Mouse (Mus musculus): Measurements from ENCODE around the gene Cap2.

Gene Cap2

DNA sequence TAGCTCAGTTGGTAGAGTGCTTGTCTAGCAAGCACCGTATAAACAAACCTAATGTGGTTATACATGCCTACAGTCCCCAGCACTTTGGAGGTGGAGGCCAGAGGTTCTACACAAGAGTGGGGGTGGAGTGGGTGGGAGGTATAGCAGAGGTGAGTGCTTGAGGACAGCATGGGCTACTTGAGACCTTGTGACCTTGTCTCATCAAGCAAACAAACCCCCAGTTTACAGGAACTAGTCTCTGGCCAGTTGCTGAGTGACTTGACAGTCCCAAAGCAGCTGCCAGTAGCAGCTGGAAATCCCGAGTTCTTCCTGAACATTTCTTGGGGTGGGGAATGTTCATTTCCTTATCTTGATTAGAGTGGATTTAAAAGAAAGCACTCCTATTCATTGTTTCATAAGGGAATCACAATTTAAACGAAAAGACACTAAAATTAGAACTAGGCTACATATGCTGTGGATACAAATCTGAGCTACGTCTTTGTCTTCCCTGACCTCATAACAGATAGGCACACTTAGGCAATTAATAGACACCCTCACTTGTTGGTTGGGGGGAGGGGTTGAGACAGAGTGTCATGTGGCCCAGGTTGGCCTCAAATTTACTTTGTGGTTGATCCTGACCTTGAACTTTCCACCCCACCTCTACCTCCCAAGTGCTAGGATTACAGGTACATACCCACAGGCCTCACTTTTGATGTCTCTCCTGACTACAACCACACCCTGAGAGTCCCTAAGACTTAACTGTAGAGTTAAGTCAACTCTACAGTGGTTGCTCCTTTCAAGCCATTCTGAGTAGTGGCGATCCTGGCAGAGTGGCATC, 33.5 kb downstream of the Cap2 start:
- no peak for TF ChIP-seq GATA4 (IDR thresholded peaks at IDR 0.05; ENCODE audit: insufficient replicate concordance, low read length)

DNA sequence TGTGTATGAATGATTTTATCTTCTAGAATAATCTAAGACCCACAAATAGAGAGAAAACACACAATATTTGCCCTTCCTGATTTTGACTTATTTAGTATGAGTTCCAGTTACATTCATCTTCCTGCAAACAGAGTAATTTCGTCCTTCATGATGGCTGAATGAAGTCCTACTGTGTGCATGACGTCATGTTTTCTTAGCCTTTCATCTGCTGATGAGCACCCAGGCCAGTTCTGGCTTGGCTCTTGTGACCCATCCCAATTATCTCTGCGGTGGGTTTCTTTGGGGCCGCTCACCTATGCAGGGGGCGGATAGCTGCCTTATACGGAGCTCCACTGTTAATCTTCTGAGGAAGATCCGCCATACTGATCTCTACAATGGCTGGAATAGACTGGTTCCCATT, 37.6 kb downstream of the Cap2 start:
- no peak for TF ChIP-seq GATA4 (IDR thresholded peaks at IDR 0.05; ENCODE audit: insufficient replicate concordance, low read length)

DNA sequence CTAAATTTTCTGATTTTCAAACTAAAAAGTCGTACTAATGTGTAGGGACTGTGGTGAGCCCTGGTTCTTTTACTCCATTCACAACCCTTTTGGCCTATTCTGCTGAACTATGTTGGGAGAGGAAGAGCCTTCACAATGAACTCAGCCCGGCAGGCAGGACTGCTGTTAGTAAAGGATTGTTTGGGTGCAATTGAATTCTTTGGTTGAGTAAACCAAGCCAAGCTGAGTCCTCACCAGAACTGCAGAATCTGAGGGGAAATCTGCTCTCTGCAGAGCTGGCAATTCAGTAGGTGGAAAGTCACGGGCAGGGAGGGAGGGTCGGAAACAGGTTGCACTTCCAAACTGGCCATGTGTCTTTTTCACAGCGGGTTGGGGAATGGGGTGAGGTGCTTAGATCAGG, 39.3 kb downstream of the Cap2 start:
- TF ChIP-seq GATA4 (IDR thresholded peaks at IDR 0.05; ENCODE audit: insufficient replicate concordance, low read length) = no peak

DNA sequence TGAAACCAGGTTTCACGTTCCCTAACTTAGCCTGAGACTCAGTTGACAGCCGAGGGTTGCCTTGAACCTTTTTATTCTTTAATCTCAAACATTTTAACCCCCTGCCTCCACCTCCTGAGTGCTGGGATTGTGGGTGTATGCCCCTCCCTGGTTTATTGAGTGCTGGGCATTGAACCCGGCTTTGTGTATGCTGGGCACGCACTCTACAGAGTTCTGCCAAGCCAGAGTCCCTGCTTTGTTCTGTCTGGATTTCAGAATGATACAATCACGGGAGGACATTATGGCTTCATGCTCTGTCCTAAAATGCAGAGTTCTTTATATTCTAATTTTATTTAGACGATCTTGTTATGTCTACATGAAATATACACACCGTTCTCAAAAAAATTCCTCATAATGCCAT, 41.1 kb downstream of the Cap2 start:
- no peak for TF ChIP-seq GATA4 (IDR thresholded peaks at IDR 0.05; ENCODE audit: insufficient replicate concordance, low read length)

DNA sequence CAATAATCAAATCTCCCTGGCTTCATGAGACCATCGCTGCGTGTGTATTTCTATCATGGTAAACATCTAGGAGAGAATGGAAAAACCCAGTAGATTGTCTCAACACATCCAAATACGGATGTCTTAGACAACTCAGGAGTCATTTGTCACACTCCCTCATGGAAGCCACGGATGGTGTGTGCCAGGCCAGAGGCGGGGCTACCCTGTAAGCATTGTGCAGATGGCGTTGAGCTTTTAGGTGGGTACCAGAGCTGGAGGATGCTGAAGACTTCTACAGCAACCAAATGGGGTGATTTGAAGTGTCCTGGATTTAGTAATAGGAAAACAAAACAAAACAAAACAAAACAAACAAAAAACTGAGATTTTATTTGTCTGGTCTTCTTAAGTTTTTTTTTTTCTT, 43.0 kb downstream of the Cap2 start:
- TF ChIP-seq GATA4 (IDR thresholded peaks at IDR 0.05; ENCODE audit: insufficient replicate concordance, low read length) = no peak

DNA sequence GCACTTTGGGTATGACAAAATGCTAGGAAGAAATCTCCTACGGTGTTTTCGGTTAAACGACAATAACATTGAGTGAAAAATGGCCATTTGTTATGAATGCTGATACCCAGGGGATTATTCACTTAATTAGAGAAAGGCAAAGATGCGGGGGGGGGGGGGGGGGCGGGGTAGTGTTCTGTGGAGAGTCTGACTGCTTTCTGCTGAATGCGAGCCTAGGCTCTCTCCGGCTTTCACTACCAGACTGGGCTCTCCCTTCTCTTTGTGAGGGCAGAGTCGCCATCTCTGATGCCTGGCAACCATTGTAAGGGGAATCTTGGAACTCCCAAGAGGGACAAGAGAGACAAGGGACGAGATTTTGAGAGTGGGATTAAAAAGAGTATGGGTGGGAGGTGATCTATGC, 43.4 kb downstream of the Cap2 start:
- TF ChIP-seq GATA4 (IDR thresholded peaks at IDR 0.05; ENCODE audit: insufficient replicate concordance, low read length) = no peak

DNA sequence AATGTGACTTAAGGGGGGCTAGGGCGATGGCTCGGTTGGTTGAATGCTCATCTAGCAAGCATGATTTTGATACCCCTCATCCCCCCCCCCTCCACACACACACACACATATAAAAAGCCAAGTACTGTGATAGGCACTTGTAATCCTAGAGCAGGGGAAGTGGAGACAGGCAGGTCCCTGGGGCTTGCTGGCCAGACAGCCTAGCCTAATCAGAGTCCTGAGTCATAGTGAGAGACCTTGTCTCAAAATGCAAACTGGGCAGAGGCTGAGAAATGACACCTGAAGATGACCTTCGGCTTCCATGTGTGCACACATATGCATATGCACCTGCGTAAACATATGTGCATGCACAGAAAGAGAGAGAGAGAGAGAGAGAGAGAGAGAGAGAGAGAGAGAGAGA, 45.2 kb downstream of the Cap2 start:
- no peak for TF ChIP-seq GATA4 (IDR thresholded peaks at IDR 0.05; ENCODE audit: insufficient replicate concordance, low read length)

DNA sequence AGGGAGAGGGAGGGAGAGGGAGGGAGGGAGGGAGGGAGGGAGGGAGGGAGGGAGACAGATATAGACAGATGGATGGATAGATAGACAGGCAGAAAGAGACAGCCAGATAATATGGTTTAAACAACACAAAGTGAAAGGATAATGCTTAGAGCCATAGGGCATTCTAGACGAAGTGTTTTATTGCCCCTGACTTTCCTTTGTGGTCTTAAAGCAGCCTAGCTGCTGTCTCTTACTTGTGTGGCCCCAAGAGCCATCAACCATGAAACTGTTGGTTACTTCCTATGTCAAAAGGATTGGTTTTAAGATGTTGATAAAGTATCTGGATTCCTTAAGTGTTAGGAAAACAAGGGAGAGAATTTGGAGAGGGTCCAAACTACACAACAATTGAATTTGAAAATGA, 45.6 kb downstream of the Cap2 start:
- TF ChIP-seq GATA4 (IDR thresholded peaks at IDR 0.05; ENCODE audit: insufficient replicate concordance, low read length) = no peak

DNA sequence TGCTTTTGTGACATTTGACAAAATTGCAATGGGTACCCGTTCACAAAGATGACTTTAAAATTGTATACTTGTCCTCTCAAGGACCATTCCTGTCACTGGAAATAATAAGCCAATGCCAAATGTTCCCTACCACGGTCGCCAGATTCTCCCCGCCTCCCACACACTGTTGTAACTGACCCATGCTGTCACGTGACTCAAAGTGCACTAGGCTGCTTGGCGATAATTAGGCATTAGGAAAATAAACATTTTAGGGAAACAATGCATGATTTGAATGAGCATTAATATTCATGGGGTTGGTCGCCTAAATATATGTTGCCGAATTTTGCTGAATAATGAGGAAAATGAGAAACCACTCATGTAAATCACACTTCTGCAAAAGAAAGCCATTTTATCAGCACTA, 46.5 kb downstream of the Cap2 start:
- no peak for TF ChIP-seq GATA4 (IDR thresholded peaks at IDR 0.05; ENCODE audit: insufficient replicate concordance, low read length)

DNA sequence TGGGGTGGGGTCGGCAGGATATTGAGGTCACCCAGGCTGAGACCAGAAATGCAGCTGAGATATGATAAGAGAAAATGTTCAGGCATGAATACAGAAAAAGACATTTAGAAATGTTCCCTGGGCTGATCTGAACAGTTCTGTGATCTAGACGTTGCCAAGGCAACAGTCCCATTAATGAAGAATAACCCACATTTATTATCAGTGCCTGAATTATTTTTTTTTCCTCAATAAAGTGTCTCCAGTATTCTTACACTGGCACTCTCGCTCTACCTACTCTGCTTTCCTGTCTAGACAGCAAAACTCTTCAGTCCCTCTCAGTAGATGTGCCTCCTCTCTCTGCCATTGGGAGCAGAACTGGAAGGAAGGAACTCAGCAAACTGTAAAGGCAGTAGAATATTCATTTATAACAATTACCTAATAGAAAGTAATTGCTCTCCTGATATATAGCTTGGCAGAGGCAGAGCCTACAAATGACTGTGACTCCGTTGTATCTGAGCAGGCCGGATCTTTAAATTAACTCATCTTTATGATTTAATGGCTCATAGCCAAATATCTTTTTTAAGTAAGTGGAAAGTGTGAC, 47.0 kb downstream of the Cap2 start:
- no peak for TF ChIP-seq GATA4 (IDR thresholded peaks at IDR 0.05; ENCODE audit: insufficient replicate concordance, low read length)

DNA sequence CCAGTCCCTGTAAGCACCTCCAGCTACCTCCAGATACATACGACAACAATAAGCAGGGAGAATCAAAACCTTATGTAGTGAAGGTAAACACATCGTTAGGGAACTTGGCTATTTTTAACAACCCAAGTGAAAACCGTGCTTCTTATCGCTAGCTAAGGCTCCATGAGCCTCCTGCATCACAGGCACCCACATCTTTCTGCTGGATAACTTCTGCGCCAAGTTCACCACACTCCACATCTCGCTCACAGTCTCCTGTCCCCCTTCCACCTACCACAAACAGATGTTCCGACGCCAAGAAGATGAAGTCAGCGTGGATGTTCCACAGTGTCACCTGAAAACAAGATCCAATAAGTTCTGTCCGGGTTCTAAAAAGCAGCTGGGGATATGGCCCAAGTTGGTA, 49.0 kb downstream of the Cap2 start:
- no peak for TF ChIP-seq GATA4 (IDR thresholded peaks at IDR 0.05; ENCODE audit: insufficient replicate concordance, low read length)

DNA sequence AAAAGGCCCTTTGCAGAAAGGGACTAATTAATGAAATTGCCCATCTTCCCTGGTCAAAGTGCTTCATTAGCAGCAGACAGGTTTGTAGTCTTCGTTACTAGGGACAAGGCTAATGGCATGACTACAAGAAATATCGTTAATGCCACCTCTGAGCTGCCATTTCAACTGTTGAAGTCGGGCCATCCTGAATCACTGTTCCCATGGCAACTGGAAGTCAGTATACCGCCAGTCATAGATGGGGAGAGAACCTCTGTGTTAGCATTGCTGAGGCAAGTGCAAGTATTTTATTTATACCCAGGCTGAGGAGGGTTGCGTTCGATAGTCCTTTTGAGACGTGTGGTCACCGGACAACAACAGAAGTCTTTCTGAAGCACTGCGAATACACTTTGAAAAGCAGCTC, 53.1 kb downstream of the Cap2 start:
- TF ChIP-seq GATA4 (IDR thresholded peaks at IDR 0.05; ENCODE audit: insufficient replicate concordance, low read length) = no peak

DNA sequence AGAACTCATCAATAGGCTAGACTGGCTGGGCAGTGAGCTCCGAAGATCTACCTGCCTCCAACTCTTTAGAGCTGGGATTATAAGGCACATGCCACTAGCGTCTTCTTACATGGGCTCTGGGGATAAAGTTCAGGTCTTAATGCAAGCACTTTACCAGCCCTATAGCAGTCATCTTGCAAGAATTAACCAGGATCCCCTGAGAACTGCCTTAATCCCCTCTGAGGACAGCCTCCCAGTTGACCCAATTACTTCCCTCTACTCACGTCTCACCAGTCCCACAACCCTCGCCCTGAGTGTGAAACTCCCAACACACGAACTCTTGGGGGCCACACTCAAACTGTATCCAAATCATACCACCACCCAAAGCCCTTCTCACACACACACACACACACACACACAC, 64.3 kb downstream of the Cap2 start:
- no peak for TF ChIP-seq GATA4 (IDR thresholded peaks at IDR 0.05; ENCODE audit: insufficient replicate concordance, low read length)

DNA sequence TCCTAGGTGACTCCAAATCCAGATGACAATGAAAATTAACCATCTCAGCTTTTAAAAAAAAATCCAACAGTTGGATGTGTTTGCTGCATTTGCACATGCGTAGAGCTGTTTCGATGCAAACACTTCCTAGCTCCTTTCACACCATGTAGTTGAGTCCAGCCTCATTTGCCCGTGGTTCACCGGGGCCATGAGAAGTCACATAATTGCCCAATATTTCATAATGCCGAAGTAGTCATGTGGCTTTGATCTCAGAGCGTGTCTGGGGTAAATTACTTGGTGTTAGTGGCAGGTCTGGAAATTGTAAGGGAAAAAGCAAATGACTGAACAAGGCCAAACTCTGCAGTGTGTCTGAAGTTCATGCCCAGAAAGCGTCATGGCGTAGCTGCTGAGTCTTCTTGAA, 67.8 kb downstream of the Cap2 start:
- TF ChIP-seq GATA4 (IDR thresholded peaks at IDR 0.05; ENCODE audit: insufficient replicate concordance, low read length) = no peak

DNA sequence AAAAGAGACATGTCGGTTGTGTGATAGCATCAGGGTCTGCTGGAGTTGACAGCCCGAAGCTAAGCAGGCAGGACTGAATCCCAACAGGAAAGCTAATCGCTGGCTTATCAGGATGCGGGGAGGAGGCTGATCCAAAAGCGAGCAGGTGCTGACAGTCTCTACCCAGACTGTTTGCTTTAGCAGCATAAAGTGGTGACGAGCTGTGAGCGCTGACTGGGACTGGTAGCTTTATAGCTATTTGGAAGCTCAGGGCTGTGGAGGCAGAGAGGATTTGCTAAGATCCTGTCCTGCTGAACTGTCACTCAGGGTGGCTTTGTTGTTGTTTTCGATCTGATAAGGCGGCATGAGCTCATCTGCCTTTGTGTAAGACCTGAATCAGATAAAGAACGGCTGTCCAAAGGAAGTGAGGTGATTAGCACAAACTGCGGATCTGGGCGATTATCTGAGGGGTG, 69.5 kb downstream of the Cap2 start:
- no peak for TF ChIP-seq GATA4 (IDR thresholded peaks at IDR 0.05; ENCODE audit: insufficient replicate concordance, low read length)

DNA sequence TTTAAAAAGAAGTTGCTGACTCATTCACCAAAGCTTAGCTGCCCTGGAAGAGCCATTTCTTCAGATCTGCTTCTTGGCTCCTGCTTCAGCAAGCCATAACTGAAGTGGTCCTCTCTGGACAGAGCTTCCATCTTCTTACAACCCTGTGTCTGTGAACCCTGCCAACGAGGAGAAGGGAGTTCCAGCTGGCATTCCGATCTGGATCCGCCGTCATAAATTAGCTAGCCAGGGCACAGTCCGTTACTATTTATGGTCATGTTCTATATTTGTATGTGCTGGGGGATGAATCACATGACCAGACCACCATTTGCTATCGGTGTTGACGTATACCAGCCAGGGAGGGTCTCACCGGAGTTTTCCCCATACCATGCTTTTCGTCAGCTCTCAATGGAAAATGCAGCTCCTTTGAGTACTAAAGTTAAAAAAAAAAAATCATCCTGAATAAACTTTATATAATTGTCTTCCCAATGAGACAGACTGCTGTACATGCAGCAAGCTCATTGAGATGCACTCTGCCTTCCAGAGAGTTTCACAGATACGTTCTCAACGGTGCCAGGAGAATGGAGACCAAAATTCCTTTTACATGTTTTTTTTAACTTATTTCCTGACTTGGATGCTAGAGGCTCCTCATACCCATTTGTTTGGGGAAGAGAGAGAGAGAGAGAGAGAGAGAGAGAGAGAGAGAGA, 70.5 kb downstream of the Cap2 start:
- no peak for TF ChIP-seq GATA4 (IDR thresholded peaks at IDR 0.05; ENCODE audit: insufficient replicate concordance, low read length)
